Mouse (Mus musculus): ENCODE measurements around the gene Nacc1.

DNA sequence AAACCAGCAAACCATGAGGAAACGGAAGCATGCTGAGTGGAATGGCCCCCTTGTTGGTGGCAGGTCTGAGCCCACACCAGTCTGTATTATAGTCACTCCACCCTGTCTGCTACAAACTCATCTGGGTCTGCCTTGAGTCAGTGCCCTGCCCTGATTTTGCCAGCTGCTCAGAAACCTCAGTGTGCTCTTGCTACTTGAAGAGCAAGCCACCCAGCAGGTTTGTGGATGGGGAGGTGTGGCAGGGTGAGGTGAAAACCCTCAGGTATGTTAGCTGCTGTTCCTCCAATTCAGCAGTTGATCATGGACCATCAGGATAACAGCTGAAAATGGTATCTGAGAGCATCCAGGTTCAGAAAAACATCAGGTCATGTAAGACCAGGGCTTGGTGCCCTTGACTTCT, 19.6 kb downstream of the Nacc1 start:
- no peak for TF ChIP-seq GATA1 (IDR thresholded peaks at IDR 0.05; ENCODE audit: low read length)
- no peak for TF ChIP-seq TAL1 (IDR thresholded peaks at IDR 0.05; ENCODE audit: low read length)
